Mouse (Mus musculus): ENCODE measurements at regions not wholly inside any gene's neighbourhood (a gene's known extent, or its start where the extent isn't known, plus 50 kb on each side); places are given as distances from the start of the nearest gene placed in this dataset.

DNA sequence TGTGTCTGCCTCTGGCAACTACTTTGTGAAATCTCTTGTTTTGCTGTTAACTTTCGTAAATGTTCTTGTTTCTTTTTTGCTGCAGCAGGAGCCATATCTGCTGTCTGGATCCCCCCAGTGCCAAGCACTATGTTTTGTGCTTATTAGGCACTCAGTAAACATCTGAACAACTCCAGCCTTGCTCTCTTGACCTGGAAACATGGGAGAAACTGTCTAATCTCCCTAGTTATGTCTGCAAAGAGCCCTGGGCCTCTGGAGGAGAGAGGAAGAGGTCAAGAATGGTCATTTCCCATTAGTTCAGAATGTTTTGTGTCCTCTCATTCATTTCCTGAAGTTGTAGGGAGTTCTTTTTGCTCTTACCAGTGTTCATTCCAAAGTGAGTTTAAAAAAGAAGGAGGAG lies 93.1 kb upstream of the Tcf21 start:
- Histone ChIP-seq H3K36me3 (no peaks in the 10 kb centered on the region), H3K4me1 (replicated peaks) (no peaks in the 10 kb centered on the region), H3K4me2 (replicated peaks) (no peak overlapping the region), H3K9me3 (no peaks in the 10 kb centered on the region), H3K4me3 (replicated peaks) (no peak overlapping the region), H3K9ac (replicated peaks) (no peak overlapping the region), H3K27ac (no peak overlapping the region), H3K27me3 (no peaks in the 10 kb centered on the region)
- 85% methylated on average over 1 of the region's 1 CpGs for WGBS
- ATAC-seq = no peak

DNA sequence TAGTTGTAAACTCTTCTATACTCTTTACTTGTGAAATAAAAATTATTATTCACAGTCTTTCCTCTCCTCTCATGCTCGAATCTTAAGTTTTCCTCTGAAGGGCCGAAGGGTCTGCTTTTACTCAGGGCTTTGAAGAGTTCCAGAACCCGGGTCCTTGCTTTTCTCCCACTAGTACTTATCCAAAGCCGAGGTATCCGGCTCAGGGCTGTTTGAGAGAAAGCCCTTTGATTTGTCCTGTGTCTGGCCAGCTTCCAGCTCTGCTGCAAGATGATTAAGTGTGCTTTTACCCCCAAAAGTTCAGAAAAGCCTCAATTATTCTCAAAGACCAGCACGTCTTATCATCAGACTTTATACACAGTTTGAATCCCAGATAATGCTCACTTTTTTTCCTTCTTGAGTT lies 88.7 kb upstream of the Tcf21 start:
- no peaks in the 10 kb centered on the region for H3K4me1 ChIP-seq (replicated peaks)
- 83% methylated on average over 6 of the region's 6 CpGs for WGBS
- H3K27ac ChIP-seq = no peak overlapping the region
- no peak overlapping the region for H3K4me3 ChIP-seq (replicated peaks)
- ATAC-seq = no peak
- H3K27me3 ChIP-seq = no peaks in the 10 kb centered on the region
- H3K36me3 ChIP-seq = no peaks in the 10 kb centered on the region
- no peak overlapping the region for H3K9ac ChIP-seq (replicated peaks)
- H3K9me3 ChIP-seq = no peaks in the 10 kb centered on the region
- no peak overlapping the region for H3K4me2 ChIP-seq (replicated peaks)

DNA sequence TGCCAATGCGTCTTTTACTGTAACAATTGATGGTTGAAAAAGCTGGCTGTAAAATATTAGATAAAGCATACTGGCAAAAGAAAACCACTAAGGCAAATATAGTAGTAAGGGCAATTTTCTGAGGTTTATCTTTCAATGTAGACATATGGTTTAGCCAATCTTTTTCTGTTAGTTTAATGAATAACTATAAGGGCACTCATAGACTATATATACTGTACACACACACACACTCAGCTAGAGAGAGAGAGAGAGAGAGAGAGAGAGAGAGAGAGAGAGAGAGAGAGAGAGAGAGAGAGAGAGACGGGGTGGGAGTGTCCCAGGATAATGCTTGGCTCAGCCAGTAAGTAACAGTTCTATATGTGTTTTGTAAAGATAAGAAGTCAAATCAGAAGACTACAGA lies 85.3 kb upstream of the Tcf21 start:
- H3K9me3 ChIP-seq = no peaks in the 10 kb centered on the region
- H3K27ac ChIP-seq = no peak overlapping the region
- 85% methylated on average over 2 of the region's 2 CpGs for WGBS
- H3K9ac ChIP-seq (replicated peaks) = no peak overlapping the region
- H3K36me3 ChIP-seq = no peaks in the 10 kb centered on the region
- no peak overlapping the region for H3K4me2 ChIP-seq (replicated peaks)
- H3K4me1 ChIP-seq (replicated peaks) = no peaks in the 10 kb centered on the region
- ATAC-seq = no peak
- H3K4me3 ChIP-seq (replicated peaks) = no peak overlapping the region
- no peaks in the 10 kb centered on the region for H3K27me3 ChIP-seq

DNA sequence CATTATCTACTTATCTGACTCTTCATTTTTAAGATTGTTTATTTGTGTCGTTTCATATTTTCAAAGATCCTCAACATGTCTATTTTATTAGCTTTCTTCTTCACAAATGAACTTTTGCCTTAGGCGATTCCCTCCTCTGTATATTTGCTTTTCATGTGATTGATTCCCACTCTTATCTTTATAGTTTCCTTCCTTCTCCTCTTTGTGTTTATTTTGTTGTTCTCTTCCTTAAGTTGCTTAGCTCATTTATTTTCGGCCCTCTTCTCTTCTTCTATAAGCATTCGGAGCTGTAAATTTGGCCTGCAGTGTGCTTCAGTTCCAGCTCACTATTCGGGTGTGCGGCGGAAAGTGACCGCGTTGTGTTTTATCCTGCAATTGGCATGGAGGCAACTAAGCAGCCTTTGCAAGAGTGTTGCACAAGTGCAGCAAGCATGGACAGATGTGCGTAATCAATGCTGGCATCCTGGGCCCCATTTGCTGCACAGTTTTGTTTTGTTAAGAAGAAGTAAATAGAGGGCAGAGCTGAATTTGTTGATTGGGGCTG lies 73.5 kb upstream of the Tcf21 start:
- Histone ChIP-seq H3K27me3 (no peaks in the 10 kb centered on the region), H3K9me3 (no peaks in the 10 kb centered on the region), H3K4me1 (replicated peaks) (no peaks in the 10 kb centered on the region), H3K9ac (replicated peaks) (no peak overlapping the region), H3K27ac (no peak overlapping the region), H3K36me3 (no peaks in the 10 kb centered on the region), H3K4me2 (replicated peaks) (no peak overlapping the region), H3K4me3 (replicated peaks) (no peak overlapping the region)
- ATAC-seq = no peak
- 90% methylated on average over 10 of the region's 10 CpGs for WGBS

DNA sequence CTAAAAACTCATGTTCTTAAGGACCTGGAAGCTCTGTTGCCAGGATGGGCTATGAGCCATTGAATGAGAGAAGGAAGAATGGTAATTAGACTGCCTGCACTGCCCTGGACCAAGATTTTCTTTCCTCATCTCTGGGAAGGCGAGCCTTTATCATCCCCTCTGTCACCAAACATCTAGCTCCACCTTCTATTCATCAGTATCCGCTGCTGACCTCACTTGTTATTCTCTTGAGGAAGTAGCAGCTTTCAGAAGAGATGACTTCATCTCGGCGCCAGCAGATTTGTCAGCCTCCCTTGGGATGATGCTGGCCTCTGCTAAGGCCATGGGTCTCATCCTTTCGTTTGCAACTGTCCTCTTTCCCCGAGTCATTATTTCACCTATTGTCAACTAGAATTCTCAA lies 67.5 kb upstream of the Tcf21 start:
- Histone ChIP-seq H3K4me1 (replicated peaks) (no peaks in the 10 kb centered on the region), H3K36me3 (no peaks in the 10 kb centered on the region), H3K27me3 (no peaks in the 10 kb centered on the region), H3K4me3 (replicated peaks) (no peak overlapping the region), H3K27ac (no peak overlapping the region), H3K9ac (replicated peaks) (no peak overlapping the region), H3K9me3 (no peaks in the 10 kb centered on the region), H3K4me2 (replicated peaks) (no peak overlapping the region)
- 73% methylated on average over 6 of the region's 6 CpGs for WGBS
- ATAC-seq = no peak

DNA sequence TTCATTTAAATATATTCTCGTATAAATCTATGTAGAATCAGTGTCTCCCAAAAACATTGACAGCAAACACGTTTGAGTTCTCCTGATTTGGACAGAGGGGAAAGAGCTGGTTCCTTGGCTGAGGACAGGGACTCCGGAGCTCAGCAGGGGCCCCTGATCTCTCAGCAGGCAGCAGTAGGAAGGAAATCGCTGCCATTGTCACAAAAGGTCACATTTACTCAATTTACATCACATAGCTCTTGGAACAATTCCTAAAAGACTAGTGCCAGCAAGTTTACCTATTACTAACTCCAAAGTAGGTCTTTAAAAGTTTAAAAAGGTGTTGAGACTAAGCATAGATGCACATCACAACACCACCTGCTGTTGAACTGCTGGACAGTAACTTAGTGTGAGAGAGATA lies 59.7 kb upstream of the Tcf21 start:
- no peak overlapping the region for H3K4me2 ChIP-seq (replicated peaks)
- no peak for ATAC-seq
- no peaks in the 10 kb centered on the region for H3K9me3 ChIP-seq
- no peaks in the 10 kb centered on the region for H3K4me1 ChIP-seq (replicated peaks)
- no peak overlapping the region for H3K27ac ChIP-seq
- no peaks in the 10 kb centered on the region for H3K27me3 ChIP-seq
- H3K9ac ChIP-seq (replicated peaks) = no peak overlapping the region
- no peak overlapping the region for H3K4me3 ChIP-seq (replicated peaks)
- WGBS = 21% methylated on average over 4 of the region's 4 CpGs
- H3K36me3 ChIP-seq = no peaks in the 10 kb centered on the region

DNA sequence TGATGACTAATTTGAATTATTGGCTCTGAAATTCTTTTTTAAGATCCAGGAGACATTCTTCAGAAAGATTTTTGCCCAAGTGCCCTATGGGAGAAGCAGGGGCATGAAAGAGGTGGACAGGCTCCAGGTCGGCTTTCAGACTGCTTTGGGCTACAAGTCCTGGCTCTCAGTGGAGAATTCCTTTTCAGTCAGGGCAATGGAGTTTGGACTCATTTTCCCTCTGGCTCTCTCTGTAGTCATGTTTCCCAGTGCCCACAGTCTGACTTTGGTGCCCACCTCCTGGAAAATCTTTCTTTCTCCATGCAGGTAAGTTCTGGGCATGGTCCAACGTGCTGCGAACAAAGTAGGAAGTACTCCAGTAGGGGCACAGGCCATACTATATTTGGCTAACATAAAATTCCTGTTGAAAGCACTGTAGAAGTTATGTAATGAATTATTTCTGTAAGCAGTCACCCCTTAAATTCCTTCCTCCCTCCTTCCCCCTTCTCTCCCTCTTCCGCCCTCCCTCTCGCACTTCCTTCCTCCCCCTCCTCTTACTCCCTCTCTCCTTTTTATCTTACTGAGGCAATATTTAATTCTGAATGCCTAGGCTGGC lies 57.7 kb upstream of the Tcf21 start:
- H3K4me3 ChIP-seq (replicated peaks) = no peak overlapping the region
- WGBS = 83% methylated on average over 5 of the region's 5 CpGs
- H3K4me1 ChIP-seq (replicated peaks) = no peaks in the 10 kb centered on the region
- no peaks in the 10 kb centered on the region for H3K27me3 ChIP-seq
- no peak overlapping the region for H3K9ac ChIP-seq (replicated peaks)
- H3K36me3 ChIP-seq = no peaks in the 10 kb centered on the region
- no peak overlapping the region for H3K4me2 ChIP-seq (replicated peaks)
- H3K27ac ChIP-seq = no peak overlapping the region
- no peaks in the 10 kb centered on the region for H3K9me3 ChIP-seq
- no peak for ATAC-seq

DNA sequence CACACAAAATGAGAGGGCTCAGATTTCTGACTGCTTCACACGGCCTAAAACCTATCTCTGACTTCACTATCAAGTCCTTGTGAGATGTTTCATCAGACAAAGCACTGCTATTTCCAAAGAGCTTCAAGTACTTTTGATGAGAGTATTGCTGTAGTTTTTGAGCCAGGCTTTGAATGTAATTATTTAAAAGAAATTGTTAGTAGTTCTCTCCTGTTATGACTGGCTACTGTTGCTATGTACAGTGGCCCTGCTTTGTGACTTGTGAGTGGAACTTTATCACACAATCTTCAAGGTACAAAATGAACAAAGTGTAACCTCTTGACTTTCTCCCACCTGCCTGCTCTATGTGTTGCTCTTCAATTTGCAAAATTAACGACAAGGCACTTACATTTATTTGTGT lies 57.1 kb upstream of the Tcf21 start:
- no peak for ATAC-seq
- H3K36me3 ChIP-seq = no peaks in the 10 kb centered on the region
- no peak overlapping the region for H3K27ac ChIP-seq
- no peak overlapping the region for H3K9ac ChIP-seq (replicated peaks)
- no peaks in the 10 kb centered on the region for H3K9me3 ChIP-seq
- H3K4me3 ChIP-seq (replicated peaks) = no peak overlapping the region
- no peak overlapping the region for H3K4me2 ChIP-seq (replicated peaks)
- H3K27me3 ChIP-seq = no peaks in the 10 kb centered on the region
- WGBS = 80% methylated on average over 2 of the region's 2 CpGs
- no peaks in the 10 kb centered on the region for H3K4me1 ChIP-seq (replicated peaks)

DNA sequence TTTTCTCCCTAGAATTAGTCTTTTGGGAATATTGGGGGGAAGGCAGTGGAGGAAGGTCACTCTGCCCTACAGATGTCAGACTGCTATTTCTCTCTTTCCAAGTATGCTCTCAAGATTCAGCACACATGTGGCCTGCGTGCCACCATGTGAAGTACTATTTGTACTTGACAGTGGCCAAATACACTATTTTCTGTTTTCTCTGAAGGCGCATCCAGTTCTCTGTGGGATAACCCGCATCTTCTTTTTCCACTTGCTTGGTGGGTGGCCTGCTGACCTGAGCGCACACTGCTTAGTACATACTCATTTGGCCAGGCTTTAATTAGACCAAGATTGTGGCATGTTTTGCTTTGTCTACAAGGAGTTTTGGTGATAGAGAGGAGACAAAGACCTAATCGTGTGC lies 55.7 kb upstream of the Tcf21 start:
- WGBS = 85% methylated on average over 5 of the region's 5 CpGs

DNA sequence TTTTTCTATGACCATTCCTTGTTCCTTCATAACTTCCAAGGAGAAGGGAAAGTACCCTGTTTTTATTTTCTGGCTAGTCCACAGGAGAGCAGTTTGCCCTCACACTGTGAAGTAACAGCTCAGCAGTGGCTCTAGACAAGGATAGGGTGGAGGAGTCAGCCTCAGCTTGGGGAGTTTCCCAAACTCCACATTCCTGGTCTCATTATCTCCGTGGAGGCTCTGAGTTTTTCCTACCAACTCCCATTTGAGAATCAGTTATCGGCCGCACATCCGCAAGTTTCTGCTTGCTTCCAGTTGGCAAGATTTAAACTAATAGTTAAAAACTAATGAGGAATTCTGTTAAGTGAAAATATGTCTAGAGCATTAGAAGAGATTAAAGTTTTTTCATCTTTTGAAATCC lies 55.2 kb upstream of the Tcf21 start:
- H3K36me3 ChIP-seq = no peaks in the 10 kb centered on the region
- no peaks in the 10 kb centered on the region for H3K9me3 ChIP-seq
- no peak overlapping the region for H3K4me3 ChIP-seq (replicated peaks)
- no peak overlapping the region for H3K9ac ChIP-seq (replicated peaks)
- 84% methylated on average over 4 of the region's 4 CpGs for WGBS
- no peaks in the 10 kb centered on the region for H3K27me3 ChIP-seq
- no peak overlapping the region for H3K27ac ChIP-seq
- H3K4me2 ChIP-seq (replicated peaks) = no peak overlapping the region
- no peak for ATAC-seq
- no peaks in the 10 kb centered on the region for H3K4me1 ChIP-seq (replicated peaks)

More for the DNA sequence above, 55.7 kb upstream of the Tcf21 start:
- Histone ChIP-seq H3K9ac (replicated peaks) (no peak overlapping the region), H3K27me3 (no peaks in the 10 kb centered on the region), H3K9me3 (no peaks in the 10 kb centered on the region), H3K4me3 (replicated peaks) (no peak overlapping the region), H3K4me1 (replicated peaks) (no peaks in the 10 kb centered on the region), H3K27ac (no peak overlapping the region), H3K4me2 (replicated peaks) (no peak overlapping the region), H3K36me3 (no peaks in the 10 kb centered on the region)
- ATAC-seq = no peak
